Mouse (Mus musculus): ENCODE data around the gene Pabpn1l. TPM values are rescaled to one million over a fixed set of nuclear protein-coding genes. Genes with fewer than 3 reads are reported as not detected.
"Not testable (repeated sequence)": the region's sequence is repeated elsewhere in the genome, so short reads cannot be mapped to it uniquely, and the experiment has no call there.

The Pabpn1l gene
- total RNA-seq, 1 experiment from 2014 or later = not detected

DNA sequence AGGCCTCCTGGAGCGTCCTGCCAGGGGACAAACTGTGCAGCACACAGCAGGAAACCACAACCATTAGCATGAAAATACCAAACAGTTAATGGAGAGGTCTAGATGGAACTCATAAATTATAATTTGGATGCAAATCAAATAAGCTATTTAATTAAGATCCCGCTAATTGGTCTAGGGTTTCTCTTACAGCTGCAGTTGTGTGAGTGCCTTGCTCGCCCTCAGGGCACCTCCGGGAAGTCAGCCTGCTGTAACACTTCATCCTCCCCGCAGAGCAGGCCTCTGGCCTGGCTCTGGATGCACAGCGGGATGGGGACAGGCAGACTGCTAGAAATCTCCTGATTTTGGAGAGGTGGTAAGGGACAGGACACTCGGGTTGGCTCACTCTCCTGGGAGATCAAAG lies 36.4 kb downstream of the Pabpn1l start:
- ATAC-seq (ENCODE audit: extremely low read depth, insufficient number of reproducible peaks, low FRiP score, poor library complexity, severe bottlenecking) = no peak

DNA sequence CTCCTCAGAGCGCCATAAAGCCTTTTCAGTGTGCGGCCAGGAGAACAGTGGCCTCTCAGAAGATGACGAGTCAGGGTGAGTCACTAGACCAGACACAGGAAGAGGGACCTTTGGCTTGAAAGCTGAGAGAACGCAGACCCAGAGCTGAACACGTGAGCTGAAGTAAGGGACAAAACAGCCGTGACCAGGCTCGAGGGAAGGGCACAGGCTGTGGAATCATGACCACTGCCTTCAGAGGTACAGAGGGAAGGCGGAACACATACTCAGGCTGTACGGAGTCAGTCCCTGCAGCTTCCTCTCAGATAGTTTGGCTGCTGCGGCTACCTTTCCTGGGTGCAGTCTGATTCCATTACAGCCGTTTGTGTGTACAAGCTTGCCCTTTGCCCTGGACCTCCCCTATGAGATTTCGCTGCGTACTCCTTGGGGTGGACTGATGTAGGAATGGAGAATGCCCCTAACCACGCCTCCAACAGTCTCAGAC lies 37.1 kb downstream of the Pabpn1l start:
- no peak for ATAC-seq (ENCODE audit: extremely low read depth, insufficient number of reproducible peaks, low FRiP score, poor library complexity, severe bottlenecking)

- ATAC-seq (ENCODE audit: extremely low read depth, insufficient number of reproducible peaks, low FRiP score, poor library complexity, severe bottlenecking) = no peak
Observed at GRCm38 (mm10) chr8:122584981-122585380, 37.6 kb downstream of the Pabpn1l start.

GRCm38 (mm10) chr8:122580926-122581325 lies 41.6 kb downstream of the Pabpn1l start:
- no peak for ATAC-seq (ENCODE audit: extremely low read depth, insufficient number of reproducible peaks, low FRiP score, poor library complexity, severe bottlenecking)

- ATAC-seq (ENCODE audit: extremely low read depth, insufficient number of reproducible peaks, low FRiP score, poor library complexity, severe bottlenecking) = no peak
Observed at GRCm38 (mm10) chr8:122579196-122579595, 43.3 kb downstream of the Pabpn1l start.

GRCm38 (mm10) chr8:122577116-122577515 lies 45.4 kb downstream of the Pabpn1l start:
- ATAC-seq (ENCODE audit: extremely low read depth, insufficient number of reproducible peaks, low FRiP score, poor library complexity, severe bottlenecking) = no peak

- peak; percentile 84 for ATAC-seq (ENCODE audit: extremely low read depth, insufficient number of reproducible peaks, low FRiP score, poor library complexity, severe bottlenecking)
Observed at GRCm38 (mm10) chr8:122576648-122577022, 45.9 kb downstream of the Pabpn1l start, which contains the start of gene Aprt. Gene Aprt (minus strand): TSS chr8:122576909.

DNA sequence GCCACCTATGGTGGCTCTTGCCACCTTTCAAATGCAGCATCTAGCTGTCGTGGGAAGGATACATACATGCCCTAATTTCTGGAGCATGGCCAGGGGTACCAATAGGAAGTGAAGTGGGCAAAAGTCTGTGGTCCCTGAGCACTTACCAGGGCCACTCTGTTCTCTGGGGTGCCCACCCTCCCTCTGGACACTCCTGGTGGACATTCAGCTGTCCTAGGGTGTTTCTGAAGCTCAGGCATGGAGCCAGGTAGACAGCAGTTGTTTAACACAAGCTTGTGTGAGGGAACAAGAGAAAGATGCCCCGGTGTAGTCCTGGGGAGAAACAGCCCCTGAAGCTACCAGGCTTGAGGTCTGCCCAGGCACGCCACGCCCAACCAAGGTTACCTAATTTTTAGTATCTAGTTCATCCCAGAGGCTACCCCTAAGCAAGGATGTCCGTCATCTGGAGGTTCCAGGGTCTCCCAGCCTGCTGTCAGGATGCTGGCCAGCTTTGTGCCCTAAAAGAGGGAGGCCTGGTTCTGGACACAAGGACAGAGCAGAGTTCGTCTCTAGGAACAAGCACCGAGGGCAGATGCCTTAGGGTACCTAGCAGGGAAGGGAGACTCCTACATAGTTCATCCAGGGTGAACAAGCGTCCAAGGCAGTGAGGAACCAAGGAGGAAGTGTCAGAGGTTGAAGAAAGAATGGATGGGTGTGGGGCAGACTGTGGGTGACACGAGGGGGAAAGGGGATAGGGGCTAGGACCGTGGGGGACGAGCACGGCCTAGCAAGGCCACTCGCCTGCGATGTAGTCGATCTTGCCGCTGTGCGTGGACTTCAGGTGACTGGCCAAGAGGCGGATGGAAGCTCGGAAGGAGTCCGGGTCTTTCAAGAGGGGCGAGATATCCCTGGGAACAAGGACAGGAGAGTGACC lies 46.5 kb downstream of the Pabpn1l start:
- no peak for ATAC-seq (ENCODE audit: extremely low read depth, insufficient number of reproducible peaks, low FRiP score, poor library complexity, severe bottlenecking)

GRCm38 (mm10) chr8:122575286-122575685 lies 47.3 kb downstream of the Pabpn1l start:
- no peak for ATAC-seq (ENCODE audit: extremely low read depth, insufficient number of reproducible peaks, low FRiP score, poor library complexity, severe bottlenecking)

DNA sequence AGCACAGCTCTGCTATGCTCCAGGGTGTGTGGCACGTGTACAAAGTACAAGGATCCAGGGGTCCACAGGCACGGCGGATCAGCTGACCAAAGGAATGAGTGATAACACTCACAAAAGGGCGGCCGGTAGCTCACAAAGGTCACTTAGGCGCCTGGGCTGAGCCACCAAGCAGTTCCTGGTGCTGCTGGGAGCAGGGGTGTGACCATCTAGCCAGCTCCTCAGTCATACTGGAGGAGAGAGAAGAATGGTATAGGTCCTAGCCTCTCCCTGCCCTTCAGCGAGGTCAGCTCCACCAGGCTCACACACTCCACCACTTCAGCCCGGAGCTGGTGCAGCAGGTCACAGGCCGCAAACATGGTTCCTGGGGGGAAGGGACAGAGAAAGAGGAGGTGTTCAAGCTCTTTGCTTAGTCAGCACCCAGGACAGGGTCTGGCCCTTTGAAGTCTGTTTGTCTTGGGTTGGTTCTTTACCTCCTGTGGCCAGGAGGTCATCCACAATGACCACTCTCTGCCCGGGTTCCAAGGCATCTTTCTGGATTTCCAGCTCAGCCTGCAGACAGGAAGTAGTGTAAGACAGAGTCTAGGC lies 47.8 kb downstream of the Pabpn1l start:
- no peak for ATAC-seq (ENCODE audit: extremely low read depth, insufficient number of reproducible peaks, low FRiP score, poor library complexity, severe bottlenecking)

DNA sequence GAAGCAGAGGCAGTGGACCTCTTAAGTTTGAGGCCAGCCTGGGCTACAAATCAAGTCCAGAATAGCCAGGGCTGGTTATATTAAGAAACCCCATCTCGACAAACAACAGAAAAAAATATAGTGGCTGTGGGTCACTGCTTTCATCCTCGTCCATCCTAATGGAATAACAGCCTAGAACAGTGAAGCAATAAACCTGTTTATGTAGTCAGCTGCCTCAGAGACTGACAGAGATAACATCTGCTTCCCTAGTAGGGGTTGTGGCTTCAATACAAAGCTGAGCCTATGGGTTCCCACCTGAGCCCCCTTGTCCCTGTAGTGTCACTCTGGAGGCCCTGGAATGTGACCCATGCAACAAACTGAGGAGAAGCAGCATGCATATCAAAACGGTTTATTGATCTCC lies 48.3 kb downstream of the Pabpn1l start:
- ATAC-seq (ENCODE audit: extremely low read depth, insufficient number of reproducible peaks, low FRiP score, poor library complexity, severe bottlenecking) = no peak

DNA sequence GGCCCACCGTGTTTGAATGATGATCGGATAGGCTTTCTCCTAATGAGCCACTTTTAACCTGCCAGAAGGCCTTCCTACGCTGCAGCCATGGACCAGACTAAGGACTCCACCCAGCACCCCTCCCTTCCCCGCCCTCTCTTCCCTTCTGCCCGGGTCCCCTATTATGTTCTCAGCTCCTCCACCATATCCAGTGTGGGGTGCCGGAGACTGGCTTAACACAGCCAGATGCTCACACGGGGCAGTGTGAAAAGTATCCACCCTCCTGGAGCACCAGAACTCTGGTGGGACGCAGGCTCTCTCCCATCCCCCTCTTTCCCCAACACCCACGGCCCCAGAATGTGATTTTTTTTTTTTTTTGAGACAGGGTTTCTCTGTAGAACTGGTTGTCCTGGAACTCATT lies 49.0 kb downstream of the Pabpn1l start:
- ATAC-seq (ENCODE audit: extremely low read depth, insufficient number of reproducible peaks, low FRiP score, poor library complexity, severe bottlenecking) = no peak

- ATAC-seq (ENCODE audit: extremely low read depth, insufficient number of reproducible peaks, low FRiP score, poor library complexity, severe bottlenecking) = not testable (repeated sequence)
Observed at GRCm38 (mm10) chr8:122573176-122573575, 49.4 kb downstream of the Pabpn1l start.

DNA sequence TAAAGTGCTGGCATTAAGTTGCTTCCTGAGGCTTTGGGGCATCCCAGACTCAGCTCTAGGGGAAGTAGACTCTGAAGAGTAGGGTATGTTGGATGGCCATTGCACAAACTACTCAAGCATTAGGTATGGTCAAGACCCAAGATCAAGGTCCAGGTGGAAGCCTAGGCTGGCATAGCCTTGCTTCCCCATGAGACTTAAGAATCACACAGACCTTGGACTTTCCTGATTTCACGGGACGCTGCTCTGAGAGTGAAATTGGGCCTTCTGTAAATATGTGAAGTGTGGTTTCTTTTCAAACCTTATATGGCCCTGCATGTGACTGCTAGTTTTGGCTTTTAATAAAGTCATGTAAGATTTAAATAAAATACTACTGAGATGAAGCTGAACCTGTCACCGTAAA lies 49.8 kb downstream of the Pabpn1l start:
- no peak for ATAC-seq (ENCODE audit: extremely low read depth, insufficient number of reproducible peaks, low FRiP score, poor library complexity, severe bottlenecking)

GRCm38 (mm10) chr8:122571750-122572267 lies 50.7 kb downstream of the Pabpn1l start:
- ATAC-seq (ENCODE audit: extremely low read depth, insufficient number of reproducible peaks, low FRiP score, poor library complexity, severe bottlenecking) = no peak

GRCm38 (mm10) chr8:122571153-122571552 lies 51.4 kb downstream of the Pabpn1l start:
- ATAC-seq (ENCODE audit: extremely low read depth, insufficient number of reproducible peaks, low FRiP score, poor library complexity, severe bottlenecking) = no peak

GRCm38 (mm10) chr8:122569996-122570395 lies 52.5 kb downstream of the Pabpn1l start:
- ATAC-seq (ENCODE audit: extremely low read depth, insufficient number of reproducible peaks, low FRiP score, poor library complexity, severe bottlenecking) = no peak

Measured in neutrophil, adult 5-6 weeks (primary cell).